Mouse (Mus musculus) megakaryocyte progenitor cell, adult 5-6 weeks (primary cell): Measurements from ENCODE around the gene Atp6v0c. TPM values are rescaled to one million over a fixed set of nuclear protein-coding genes. Genes with fewer than 3 reads are reported as not detected.
A peak's percentile ranks its signal among the peaks of the same experiment; 100 is the strongest.

ENCODE experiments used
- ATAC-seq: replicated peaks from 2 replicates; pipeline ENCODE4 v1.8.0; 2016; ENCODE audit warnings: mild to moderate bottlenecking, moderate TSS enrichment, inconsistent platforms; ENCODE audit not compliant: poor library complexity
- total RNA-seq, 2 experiments: library from RNA; stranded (forward) in 1 of 2; stranded (reverse) in 1 of 2; fragments of 157-497, 149-512 nt in 1 of 2; fragments of 200-1000 nt in 1 of 2; gene quantifications; 2 replicates each; pipeline versions ENCODE4 v1.2.3 to v1.2.4; 2015 to 2017

The Atp6v0c gene
- total RNA-seq, 2 experiments from 2014 or later: 145 to 405 TPM

DNA sequence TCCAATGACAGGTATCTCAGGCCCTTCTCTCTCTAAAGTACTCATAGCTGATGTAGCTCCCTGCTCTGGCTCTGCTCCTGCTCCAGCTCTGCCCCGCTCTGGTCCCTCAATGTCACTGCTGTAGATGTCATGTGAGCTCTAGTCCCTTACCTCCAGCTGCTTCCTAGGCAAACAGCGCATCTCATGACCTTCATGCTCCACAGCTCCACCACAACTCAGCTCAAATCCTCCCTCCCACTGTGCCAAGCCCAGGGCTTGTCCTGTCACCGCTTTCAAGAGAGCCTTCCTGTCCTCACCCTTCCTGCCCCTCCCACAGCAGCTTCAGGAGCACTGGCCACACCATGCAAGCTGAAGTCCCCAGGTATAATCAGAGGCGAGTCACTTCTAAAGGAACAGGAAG lies 30.2 kb upstream of the Atp6v0c start:
- ATAC-seq: no peak

DNA sequence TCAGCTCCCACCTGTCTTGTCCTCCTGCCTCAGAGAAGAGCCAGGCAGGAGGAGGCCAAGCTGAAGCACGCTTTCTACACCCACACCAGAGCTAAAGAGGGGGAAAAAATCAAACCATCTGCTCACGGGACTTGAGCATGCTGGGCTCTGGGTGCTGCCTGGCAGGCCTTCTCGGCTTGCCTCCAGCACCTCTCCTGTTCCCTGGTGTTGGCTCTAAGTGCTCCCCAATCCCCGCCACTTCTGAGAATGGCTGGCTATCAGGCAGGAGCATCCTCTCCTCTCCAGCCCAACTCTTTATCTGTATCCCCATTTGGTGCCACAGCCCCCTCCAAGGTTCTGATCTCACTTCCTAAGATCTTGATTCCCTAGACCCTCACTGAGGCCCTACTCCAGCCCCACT lies 29.8 kb upstream of the Atp6v0c start:
- ATAC-seq: no peak

DNA sequence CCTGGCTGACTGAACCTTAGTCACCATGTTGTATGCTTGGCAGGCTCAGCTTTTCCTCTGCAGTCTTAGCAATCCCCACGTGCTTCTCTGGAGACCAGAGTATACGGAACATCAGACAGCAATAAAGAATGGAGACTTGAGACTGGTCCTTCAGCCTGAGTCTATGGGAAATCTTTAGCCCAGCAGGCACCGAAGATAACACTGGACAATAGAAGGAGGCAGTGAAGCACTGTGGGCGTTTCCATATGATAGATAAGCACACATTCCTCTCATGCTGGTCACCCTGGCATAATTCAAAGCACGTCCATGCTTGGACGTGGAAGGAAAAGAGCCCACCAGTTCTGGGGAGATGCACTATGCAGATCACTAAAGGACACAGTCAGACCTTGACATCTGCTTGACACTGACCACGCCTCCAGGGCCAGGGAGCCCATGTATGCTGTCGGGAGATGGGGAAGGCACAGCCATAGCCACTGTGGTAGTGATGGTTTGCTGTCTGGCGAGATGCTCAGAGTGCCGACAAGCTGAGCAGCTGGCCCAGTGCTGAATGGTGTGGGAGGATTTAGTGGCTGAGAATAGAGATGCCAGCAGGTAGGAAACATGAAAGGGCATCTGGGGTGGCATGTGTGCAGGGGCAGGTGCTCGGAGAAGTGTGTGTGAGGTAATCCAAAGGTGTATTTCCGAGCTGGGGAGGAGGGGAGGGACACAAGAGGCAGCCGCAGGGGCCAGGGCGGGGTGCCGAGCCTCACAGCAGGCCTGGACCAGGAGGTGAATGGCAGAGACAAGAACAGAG lies 27.7 kb upstream of the Atp6v0c start:
- ATAC-seq: no peak

DNA sequence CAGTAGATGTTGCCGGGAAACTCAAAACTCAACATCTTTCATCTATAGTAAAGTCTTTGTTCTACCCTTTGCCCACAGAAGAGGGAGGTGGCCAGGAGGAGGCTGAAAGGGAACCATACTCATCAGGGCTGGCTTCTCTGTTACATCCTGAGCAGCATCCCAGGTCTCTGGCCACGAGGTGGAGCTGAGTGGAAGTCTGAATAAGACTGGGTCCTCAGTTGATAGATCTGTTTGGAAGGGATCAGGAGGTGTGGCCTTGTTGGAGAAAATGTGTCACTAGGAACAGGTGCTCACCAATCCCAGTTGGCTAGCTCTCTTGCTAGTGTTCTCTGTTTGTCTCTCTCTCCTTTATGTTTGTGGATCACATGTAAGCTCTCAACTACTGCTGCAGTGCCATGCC lies 25.8 kb upstream of the Atp6v0c start:
- no peak for ATAC-seq

DNA sequence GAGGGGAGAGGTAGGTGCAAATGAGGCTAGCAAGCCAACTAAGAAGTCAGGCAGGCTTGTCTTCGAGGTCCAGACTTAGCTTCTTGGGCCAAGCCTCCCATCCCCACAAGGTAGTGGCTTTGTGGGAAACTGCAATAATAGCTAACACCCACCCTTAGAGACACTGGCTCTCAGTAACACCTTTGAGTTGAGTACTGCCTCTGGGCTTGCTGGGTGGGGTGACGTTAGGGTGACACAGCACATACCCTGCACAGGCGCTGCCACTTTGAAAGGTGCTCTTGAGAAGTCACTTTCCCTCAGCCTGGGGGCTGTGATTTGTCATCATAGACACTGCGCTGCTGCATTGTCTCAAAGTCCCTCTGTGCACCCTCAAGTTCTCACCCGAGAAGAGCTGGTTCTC lies 24.3 kb upstream of the Atp6v0c start:
- ATAC-seq: no peak

DNA sequence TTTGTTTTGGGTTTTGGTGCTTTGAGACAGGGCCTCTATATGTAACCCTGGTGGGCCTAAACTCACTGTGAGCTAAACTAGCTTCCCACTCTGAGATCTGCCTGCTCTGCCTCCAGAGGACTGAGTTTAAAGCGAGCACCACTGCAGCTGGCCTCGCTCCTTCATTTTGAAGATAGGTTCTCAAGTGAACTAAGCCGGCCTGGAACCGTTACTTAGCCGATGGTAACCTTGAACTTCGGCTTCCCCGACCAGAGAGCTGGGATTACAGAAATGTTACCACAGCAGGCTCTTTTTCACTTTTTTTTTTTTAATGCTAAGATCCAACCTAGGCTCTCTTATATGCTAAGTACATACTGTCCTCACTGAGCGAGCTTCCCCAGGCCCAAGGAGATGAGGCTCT lies 23.8 kb upstream of the Atp6v0c start:
- ATAC-seq: no peak

DNA sequence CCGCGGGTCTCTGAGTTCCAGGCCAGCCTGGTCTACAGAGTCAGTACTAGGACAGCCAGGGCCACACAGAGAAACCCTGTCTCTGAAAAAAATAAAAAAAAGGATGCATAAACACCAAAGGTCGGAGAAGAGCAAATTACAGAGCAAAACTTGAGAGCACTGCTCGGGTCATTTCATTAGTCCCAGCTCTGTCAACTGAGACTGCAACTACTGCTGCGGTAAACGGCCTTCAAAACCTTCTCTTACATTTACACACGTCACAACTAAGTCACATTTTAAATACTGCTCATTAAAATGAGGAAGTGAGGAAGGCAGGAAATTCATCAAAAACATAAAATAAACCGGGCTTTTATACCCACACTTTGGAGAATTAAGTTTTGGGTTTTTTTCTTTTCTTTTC lies 23.3 kb upstream of the Atp6v0c start:
- ATAC-seq: 0 out of 2 replicates have a peak, but pooled peaks have one; percentile 38

DNA sequence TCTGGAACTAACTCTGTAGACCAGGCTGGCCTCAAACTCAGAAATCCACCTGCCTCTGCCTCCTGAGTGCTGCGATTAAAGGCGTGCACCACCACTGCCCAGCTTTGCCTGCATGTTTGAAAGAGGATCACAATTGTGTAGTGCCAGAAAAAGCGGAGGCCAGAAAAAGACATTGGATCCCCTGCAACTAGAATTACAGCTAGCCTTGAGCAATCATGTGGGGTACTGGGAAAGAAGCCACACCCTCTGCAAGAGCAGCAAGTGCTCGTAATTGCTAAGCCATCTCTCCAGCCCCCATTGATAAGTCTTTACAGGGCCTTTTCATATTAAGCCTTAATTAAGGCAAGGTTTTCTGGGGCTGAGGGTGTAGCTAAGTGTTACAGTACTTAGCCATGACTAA lies 22.0 kb upstream of the Atp6v0c start:
- ATAC-seq: peak; percentile 59

DNA sequence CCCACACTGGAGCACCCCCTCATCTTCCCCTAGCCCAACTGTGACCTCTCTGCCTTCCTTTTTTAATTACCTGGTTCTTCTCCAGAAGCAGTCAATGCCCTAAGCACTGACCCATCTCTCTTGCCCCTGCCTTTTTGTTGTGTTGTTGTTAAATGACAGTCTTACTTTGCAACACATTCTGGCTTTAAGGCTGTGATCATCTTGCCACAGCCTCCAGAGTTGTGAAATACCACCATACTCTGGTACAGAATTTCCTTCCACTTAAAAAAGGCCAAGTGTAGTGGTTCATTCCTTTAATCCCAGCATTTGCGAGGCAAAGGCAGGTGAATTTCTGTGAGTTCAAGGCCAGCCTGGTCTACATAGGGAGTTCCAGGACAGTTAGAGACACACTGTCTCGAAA lies 21.4 kb upstream of the Atp6v0c start:
- ATAC-seq: peak; percentile 42; the same call in 1 of the 2 replicates

DNA sequence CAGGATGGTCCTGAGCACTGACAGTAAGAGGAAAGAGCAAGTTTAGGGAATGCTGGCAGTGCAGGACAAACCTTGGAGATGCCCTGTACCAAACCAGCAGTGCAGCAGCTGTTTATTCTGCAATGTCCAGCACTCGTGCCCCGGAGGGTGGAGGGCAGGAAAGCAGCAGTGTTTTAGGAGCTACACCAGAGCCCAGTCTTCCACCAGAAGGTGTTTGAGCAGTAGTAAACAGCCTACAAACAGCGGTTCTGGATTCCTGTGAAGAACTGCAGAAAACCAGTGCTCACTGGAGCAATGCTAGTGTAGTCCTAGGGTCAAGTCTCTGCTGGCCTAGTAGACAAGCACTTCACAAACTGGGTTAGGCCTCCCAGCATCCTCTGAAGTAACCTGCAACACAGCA lies 4.8 kb upstream of the Atp6v0c start:
- ATAC-seq: no peak

DNA sequence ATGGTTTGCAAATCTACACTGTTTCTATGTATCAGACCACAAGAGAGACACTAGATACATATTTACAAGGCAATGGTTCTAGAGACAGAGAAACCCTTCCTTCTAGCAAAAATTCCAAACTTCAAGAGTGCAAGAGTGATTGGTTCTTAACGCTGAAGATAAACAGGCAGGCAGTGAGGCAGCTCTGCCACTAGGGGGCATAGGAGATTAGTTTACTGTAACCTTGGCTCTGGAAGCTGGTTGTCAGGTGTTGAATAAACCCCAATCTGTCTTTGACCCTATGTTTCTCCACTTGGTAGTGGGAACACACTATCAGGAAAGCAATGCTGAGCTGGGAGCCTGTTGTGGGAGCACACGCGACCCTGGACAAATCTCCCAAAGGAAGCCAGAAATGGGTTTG lies 3.9 kb upstream of the Atp6v0c start:
- peak; percentile 51 for ATAC-seq

DNA sequence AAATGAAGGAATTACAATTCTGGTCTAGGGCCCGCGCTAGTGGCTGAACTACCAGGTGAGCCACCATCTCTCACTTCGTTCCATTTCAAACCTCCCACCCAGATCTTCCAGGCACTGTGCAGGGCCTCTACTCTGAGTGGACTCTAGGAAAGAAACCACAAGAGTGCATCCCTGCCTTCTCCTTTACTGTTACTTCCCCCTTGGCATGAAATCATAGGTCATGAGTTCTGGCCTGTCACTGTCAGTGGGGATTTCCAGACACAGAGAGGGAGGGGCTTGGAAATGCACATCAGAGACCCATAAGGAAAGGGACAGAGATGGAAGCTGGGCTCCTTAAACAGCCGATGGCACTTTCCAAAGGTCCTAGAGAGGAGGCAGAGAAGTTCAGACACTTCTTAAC lies 2.2 kb upstream of the Atp6v0c start:
- ATAC-seq: no peak

DNA sequence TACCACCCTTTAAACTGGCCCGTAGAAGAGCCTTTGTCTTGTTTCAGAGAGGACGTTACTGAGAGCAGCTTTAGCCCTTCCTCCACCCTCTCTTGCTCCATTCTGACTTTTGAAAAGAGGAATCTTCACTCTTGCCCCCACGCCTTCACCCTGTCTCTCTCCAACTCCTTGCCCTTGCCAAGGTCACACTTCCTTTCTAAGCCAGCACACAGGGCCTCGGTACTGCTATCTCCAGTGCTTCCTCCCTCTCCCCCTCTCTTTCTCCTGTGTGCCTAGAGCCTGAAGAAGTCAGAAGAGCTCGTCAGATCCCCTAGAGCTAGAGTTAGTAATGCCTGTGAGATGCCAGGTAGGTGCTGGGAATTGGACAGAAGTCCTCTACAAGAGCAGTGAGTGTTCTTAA lies 1.2 kb upstream of the Atp6v0c start:
- 0 out of 2 replicates have a peak, but pooled peaks have one; percentile 9 for ATAC-seq

DNA sequence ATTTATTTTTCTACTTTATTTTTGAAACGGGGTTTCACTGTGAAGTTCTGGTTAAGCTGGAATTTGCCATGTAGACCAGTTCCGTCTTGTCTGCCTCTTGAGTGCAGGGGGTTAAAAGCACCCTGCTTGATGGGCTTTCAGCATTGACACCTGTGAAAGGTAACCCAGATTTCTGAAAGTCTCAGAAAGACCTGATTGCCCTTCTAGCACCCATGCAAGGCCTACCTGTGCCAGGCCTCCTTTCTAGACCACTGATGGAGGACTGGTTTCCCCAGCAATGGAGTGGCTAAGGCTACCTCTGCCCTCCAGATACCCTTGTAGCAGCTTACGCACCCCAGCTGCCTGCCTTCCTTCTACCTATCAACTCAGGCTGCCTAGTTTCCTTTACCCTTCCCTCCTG lies 623 bp upstream of the Atp6v0c start:
- no peak for ATAC-seq

DNA sequence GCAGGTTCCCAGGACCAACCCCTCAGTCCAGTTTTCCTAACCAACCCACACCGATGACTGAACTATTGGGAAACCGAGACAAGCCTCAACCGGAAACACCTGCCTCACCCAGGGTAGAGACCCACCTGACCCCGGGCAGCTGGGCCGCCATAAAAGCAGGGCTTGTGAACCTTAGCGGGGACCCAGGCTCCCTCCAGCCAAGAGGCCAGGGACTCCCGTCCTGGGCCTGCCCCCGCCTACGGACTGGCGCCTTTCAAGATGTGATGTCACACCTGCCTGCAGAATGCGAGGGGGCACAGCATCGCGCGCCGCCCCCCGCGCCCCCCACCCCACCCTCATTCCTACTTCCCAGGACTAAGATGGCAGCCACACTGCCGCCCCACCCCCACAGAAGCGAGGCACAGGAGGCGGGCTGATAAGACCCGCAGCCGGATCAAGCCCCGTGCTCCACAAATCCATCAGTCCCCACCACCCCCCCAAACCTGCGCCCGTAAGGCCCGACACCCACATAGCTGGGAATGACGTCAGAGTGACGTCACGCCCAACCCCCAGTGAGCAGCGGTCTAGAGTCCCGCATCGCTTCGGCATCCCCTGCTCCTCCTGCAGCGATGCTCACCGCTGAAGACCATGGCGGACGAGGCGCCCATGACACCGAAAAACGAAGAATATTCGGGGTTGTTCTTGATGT lies 768 bp downstream of the Atp6v0c start:
- ATAC-seq: peak; percentile 35

DNA sequence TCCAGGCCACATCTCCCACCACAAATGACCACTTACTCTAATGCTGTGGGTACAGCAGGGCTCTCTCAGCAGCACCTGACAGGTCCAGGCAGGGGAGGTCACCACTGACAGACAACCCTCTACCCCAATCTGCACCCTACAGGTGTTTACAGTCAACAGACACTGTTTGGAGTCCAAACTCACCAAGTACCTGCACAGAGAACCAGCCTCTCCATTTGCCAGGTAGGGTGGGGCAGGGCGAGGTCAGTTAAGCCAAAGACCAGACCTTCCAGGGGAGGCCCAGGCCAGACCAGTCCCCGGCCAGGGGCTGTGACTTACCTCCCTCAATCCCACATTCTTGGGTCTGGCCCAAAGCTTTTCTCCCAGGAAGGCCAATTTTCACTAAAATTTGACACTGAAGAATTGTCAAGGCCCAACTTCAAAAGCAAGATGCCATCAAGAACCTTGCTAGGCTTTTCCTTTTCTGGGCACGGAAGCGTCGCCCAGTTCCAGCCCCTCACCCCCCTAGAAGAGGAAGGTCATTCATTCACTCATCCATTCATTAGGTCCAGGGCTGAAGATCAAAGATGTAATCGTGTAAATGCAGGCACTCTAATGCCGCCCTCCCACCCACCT lies 1.5 kb downstream of the Atp6v0c start:
- ATAC-seq: no peak

DNA sequence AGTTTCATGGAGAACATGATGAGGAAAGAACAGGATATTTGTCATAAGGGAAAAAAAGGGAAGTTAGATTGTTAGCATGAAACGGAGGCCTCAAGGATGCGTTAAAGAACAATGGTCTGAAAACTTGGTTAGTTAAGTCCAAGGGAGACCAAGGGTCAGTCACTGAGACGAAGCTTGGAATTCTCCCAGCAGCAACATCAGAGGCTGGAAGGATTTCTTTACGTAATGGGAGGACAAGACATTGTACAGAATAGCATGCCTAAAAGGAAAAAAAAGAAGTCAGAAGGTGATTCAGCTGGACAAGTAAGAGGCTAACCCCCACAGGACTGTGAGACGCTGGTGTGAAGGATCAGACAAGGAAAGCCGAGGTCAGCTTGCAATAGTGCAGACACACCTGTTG lies 2.4 kb downstream of the Atp6v0c start:
- 0 out of 2 replicates have a peak, but pooled peaks have one; percentile 3 for ATAC-seq

DNA sequence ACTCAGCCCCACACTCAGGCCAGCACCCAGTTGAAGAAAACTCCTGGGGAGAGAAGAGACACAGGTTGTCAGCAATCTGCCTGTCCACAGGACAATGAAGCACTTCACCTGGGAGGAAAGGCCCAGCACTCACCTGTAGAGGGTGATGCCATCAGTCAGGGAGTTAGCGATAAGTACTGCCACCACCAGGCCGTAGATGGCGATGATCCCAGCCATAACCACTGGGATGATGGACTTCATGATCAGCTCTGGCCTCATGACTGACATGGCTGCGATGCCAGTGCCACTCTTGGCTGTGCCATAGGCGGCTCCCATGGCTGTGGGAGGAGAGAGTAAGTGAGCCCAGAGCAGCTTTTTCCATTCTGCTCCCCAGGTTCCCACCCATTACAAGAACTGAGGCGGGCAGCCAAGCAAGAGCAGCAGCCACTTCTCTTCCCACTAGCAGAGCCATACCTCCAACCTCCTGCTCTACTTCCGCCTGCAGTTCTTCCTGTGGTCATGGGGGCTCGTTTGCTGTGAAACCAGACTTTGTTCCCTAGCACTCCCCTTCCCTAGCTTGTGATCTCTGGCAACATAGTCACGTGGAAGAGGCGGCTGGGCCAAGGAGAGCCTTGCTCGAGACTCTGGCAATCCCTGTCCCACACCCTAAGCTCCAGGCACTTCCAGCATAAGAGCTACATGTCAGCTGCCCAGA lies 4.8 kb downstream of the Atp6v0c start:
- no peak; the same call in 1 of the 2 replicates for ATAC-seq

DNA sequence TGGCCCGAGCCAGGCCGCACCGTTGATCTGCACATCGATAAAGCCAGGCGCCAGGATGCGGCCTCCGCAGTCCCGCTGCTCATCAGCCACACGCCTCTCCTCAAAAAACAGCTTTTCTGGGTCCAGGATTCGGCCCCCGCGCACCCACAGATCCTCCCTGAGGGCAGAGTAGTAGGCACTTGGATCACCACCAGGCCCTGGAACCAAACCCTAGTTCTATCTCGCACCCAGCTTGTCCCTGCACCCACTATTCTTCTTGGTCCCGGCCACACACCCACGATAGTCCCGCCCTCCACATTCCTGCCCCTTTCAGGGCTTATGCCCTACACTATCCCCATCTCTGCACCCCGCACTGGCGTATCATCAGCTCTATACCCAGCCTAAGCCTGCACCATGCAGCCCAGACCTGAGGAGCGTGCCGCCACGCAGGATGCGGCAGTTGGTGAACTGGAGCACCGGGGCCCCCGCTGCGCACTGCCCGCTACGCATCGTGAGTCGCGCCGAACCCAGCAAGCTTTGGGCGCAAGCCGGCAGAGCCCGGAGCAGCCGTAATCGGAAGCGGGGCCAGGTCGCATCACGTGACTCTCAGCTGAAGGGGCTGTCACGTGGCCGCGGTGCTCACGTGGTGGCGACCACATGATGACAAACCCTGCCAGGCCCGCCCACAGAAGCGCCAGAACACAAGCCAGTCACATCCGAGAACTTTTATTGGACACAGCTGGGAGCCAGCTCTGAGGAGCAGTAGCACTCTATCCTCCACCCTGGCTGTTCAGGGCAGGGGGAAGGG lies 6.1 kb downstream of the Atp6v0c start, which contains the start of gene Amdhd2:
Amdhd2 (minus strand) TSS at position 591 of the 787 bp plus-strand sequence.
- peak; percentile 72 for ATAC-seq

DNA sequence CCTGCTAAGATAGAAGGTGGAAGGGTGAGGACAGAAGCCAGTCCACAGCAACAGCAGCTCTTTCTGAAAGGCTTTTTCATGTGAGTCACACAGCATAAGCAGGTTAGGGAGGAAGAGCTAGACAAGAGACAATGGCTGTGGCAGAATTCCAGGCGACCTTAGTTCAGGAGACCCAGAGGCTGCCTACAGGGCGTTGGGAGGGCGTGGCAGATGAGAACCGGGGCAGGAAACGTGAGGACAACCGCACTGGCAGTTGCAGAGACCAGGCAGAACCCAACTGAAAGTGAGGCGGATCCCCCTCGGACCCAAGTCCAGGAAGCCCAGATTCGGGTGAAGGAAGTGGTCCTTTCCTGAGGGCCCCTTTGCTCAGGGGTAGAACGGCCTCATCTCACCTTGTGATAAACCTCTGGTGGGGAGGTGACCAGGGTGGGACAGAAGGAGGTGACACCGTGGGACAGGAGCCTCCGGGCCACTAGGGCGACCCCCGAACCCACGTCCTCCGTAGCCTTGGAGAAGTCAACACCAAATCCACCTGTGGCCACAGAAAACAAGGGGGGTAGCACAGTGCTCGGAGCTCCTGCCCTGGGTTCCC lies 6.8 kb downstream of the Atp6v0c start:
- peak; percentile 36 for ATAC-seq
